Mouse (Mus musculus): ENCODE results near the gene Prkab1. TPM values are rescaled to one million over a fixed set of nuclear protein-coding genes. Genes with fewer than 3 reads are reported as not detected.

Gene Prkab1
- polyA plus RNA-seq, 1 experiment, result 94.6 TPM

GRCm38 (mm10) chr5:115987284-115987683, 37.0 kb downstream of the Prkab1 start:
- WGBS, result 93% methylated on average over 12 of the region's 12 CpGs
- no peak for DNase-seq (ENCODE audit: low read depth, low spot score)

GRCm38 (mm10) chr5:115985101-115985500, 39.2 kb downstream of the Prkab1 start:
- WGBS, result 97% methylated on average over 11 of the region's 11 CpGs
- no peak for DNase-seq (ENCODE audit: low read depth, low spot score)

- 96% methylated on average over 6 of the region's 6 CpGs for WGBS
- no peak for DNase-seq (ENCODE audit: low read depth, low spot score)
Observed at GRCm38 (mm10) chr5:115984392-115984791, 39.9 kb downstream of the Prkab1 start.

- DNase-seq (ENCODE audit: low read depth, low spot score), result peak; percentile 63
- 34% methylated on average over 7 of the region's 7 CpGs for WGBS
Observed at GRCm38 (mm10) chr5:115982671-115983373, 41.5 kb downstream of the Prkab1 start.

GRCm38 (mm10) chr5:115980537-115980936, 43.8 kb downstream of the Prkab1 start:
- WGBS, result 91% methylated on average over 9 of the region's 9 CpGs
- no peak for DNase-seq (ENCODE audit: low read depth, low spot score)

- WGBS, result 81% methylated on average over 16 of the region's 16 CpGs
Observed at GRCm38 (mm10) chr5:115979134-115979696, 45.1 kb downstream of the Prkab1 start.

GRCm38 (mm10) chr5:115978255-115978654, 46.1 kb downstream of the Prkab1 start:
- 83% methylated on average over 5 of the region's 5 CpGs for WGBS
- no peak for DNase-seq (ENCODE audit: low read depth, low spot score)

More at GRCm38 (mm10) chr5:115979134-115979696, 45.1 kb downstream of the Prkab1 start:
- DNase-seq (ENCODE audit: low read depth, low spot score), result no peak

- 74% methylated on average over 10 of the region's 10 CpGs for WGBS
- no peak for DNase-seq (ENCODE audit: low read depth, low spot score)
Observed at GRCm38 (mm10) chr5:115977757-115978156, 46.6 kb downstream of the Prkab1 start.

GRCm38 (mm10) chr5:115977266-115977665, 47.0 kb downstream of the Prkab1 start:
- DNase-seq (ENCODE audit: low read depth, low spot score), result no peak
- WGBS, result 39% methylated on average over 10 of the region's 10 CpGs

- DNase-seq (ENCODE audit: low read depth, low spot score), result no peak
Observed at GRCm38 (mm10) chr5:115976446-115976845, 47.9 kb downstream of the Prkab1 start.

GRCm38 (mm10) chr5:115975672-115976071, 48.6 kb downstream of the Prkab1 start:
- 84% methylated on average over 10 of the region's 10 CpGs for WGBS
- no peak for DNase-seq (ENCODE audit: low read depth, low spot score)

More at GRCm38 (mm10) chr5:115976446-115976845, 47.9 kb downstream of the Prkab1 start:
- 98% methylated on average over 5 of the region's 5 CpGs for WGBS

- 26% methylated on average over 15 of the region's 15 CpGs for WGBS
- DNase-seq (ENCODE audit: low read depth, low spot score), result peak; percentile 88
Observed at GRCm38 (mm10) chr5:115971236-115971635, 53.1 kb downstream of the Prkab1 start.

Other genes starting within 250 kb of the Prkab1 start
- gene Cit, start 179.2 kb downstream of the Prkab1 start, polyA plus RNA-seq (2012; rRNA removed), result 2.9 and 5.9 TPM in 2 replicates
- gene Tmem233, start 58.7 kb upstream of the Prkab1 start, polyA plus RNA-seq (2012; rRNA removed), result not detected in 2 replicates

All from large intestine, adult 2 months (tissue).